Mouse (Mus musculus) monocyte, adult 2 months (primary cell): ENCODE results near the gene Hexim1.

Experiments
- DNase-seq, 2 experiments: peaks; one replicate each; pipeline ENCODE4 v3.0.0; 2022; ENCODE audit warnings: low spot score in 2 of 2, low read depth in 1 of 2

Hexim1 gene

DNA sequence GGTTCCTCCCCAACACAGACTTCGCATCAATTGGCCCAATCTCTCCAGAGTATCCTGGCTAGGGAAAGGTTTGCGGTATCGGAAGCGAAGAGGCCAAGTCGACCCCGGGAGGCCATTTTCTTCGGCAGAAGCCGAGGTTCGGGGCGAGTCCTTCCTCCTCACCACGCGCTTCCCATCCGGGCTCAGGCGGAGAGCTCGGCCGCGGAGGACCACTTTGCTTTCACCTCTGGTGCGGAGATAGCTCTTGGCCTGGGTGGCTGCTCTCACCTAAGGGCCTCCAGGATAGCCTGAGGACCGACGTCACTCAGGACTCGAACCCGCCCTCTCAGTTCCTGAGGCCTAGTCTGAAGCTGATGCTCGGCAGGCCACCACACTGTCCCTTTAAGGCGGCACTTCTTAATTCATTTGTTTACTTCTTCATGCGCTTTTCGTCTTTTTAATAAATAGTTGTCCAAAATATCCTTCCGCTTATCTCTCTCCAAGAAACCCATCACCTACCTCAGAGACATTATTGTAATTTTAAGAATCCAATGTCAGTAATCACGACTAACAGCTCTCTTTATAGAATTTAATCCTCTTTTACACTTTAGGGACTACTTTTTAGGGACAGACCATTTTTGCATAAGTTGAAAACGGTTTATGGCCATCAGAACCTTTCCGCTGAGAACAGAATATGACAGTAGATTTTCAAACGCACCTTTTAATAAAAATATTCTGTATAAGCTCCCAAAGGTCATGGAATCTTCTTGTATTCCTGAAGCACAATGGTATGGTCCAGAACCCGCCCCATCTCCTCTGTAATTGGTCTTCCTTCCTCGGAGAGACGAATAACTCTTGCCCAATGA is 646 bp upstream of the Hexim1 start:
- DNase-seq, result peak in 1 of 2 experiments; percentile 79

DNA sequence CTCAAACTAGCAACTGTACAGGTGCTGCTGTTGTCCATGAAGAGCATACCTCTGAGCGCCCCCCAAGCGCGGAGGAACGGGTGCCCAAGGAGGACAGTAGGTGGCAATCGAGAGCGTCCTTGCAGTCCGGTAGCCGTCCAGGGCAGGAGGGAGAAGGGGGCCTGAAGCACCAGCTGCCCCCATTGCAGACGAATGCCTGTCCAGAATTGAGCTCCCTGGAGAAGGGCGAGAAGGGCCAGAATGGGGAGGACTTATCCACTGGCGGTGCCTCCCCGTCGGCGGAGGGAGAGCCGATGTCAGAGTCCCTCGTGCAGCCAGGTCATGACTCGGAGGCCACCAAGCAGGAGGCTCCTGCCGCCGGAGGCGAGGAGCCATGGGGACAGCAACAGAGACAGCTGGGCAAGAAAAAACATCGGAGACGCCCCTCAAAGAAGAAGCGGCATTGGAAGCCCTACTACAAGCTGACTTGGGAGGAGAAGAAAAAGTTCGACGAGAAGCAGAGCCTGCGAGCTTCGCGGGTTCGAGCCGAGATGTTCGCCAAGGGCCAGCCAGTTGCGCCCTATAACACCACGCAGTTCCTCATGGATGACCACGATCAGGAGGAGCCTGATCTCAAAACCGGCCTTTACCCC is 1.0 kb downstream of the Hexim1 start:
- DNase-seq, result peak in 1 of 2 experiments; percentile 60

DNA sequence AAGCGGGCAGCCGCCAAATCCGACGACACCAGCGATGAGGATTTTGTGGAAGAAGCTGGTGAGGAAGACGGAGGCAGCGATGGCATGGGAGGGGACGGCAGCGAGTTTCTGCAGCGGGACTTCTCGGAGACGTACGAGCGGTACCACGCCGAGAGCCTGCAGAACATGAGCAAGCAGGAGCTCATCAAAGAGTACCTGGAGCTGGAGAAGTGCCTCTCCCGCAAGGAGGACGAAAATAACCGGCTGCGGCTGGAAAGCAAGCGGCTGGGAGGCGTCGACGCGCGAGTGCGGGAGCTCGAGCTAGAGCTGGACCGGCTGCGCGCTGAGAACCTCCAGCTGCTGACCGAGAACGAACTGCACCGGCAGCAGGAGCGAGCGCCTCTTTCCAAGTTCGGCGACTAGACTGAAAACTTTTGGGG is 1.6 kb downstream of the Hexim1 start:
- no peak for DNase-seq

DNA sequence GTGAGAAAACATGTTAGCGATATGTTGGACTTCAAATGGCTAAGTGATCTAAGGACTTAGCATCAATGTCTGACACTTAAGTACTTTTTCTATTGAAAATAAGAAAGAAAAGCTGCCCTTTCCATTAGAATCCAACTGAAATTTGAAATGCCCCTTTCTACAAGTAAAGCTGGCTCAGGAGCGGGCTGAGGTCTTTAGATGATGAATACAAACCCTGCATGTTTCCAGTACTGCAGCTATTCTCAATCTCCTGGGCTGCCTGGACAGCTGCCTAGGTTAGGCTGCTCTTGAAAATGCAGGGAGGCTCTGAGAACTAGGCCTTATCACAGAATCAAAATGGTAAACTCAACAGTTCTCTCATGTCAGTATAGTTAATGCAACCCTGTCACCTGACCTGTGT is 2.8 kb downstream of the Hexim1 start:
- no peak for DNase-seq

DNA sequence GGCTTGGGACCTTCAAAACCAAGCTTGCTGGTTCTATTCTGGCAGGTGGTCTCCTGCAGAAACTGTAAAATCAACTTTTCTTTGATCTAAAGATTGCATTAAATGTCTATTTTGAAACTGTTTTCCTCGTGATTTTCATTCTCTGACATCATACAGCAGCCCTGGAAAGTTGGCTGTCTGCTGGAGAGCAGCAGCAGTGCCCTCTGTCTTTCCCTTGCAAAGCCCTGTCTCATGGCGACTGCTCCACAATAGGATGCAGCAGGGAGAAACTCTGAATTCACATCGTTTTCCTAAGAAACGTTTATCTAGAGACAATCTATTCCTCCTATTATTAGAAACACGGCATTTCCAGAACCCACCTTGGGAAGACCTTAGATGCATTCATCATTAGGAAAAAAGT is 3.6 kb downstream of the Hexim1 start:
- DNase-seq, result no peak

DNA sequence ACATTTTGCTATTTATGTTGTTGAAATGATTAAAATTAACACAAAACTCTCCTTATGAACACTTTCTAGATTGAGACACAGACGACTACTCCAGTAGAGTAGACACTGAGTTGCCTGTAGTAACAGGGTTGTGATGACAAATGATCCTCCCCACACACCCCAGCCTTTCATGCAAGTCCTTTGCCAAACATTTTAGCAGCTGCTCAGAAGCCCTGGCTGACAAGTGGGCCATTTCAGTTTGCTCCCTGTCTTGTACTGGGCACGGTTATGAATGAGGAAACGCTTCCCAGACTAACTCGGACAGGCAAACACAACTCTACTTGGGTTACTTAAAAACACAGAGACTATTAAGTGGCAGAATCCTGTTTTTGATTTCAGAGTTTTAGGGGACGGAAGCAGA is 4.3 kb downstream of the Hexim1 start:
- no peak for DNase-seq

DNA sequence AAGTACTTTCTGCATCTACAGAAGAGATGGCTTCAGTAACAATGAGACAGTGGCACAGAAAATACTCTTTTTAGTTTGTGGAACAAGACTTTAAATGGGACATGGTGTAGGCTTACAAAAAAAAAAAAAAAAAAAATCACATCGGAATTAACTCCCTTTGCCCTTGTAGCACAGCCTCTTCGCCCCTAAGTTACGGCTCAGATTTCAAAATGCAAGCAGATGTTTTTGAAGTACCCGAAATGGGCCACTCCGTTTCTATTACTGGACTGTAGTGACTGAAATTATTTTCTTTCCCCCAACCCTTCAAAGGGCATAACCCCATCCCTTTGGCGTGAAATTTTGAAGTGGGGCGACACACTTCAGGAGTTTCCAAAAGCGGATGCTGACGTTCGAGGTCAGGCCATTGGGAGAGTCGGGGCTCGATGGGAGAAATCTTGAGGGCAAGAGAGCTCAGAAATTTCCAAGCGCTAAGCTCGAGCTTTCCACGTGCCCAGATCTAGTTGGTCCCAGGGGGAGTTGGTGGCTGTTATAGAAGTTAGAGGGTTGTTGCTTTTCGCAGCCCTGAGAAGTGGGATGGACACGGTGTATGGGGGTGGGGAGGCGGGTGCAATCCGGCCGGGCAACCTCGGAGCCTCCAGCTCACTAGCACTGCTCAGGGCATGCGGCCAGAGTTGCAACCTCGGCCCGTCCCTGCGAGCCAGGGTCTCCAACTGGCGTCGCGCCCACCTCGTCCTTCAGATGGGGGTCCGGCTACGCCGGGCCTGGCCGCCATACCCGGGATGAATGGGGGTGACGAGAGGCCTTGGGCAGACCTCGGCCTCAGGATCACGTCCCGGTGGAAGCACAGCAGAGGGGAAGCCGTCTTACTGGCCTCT is 15.9 kb downstream of the Hexim1 start, which contains the start of gene Hexim2:
Gene Hexim2, plus strand, starts transcription at position 729 of the 875 bp plus-strand sequence.
- peak in 1 of 2 experiments; percentile 18 for DNase-seq

DNA sequence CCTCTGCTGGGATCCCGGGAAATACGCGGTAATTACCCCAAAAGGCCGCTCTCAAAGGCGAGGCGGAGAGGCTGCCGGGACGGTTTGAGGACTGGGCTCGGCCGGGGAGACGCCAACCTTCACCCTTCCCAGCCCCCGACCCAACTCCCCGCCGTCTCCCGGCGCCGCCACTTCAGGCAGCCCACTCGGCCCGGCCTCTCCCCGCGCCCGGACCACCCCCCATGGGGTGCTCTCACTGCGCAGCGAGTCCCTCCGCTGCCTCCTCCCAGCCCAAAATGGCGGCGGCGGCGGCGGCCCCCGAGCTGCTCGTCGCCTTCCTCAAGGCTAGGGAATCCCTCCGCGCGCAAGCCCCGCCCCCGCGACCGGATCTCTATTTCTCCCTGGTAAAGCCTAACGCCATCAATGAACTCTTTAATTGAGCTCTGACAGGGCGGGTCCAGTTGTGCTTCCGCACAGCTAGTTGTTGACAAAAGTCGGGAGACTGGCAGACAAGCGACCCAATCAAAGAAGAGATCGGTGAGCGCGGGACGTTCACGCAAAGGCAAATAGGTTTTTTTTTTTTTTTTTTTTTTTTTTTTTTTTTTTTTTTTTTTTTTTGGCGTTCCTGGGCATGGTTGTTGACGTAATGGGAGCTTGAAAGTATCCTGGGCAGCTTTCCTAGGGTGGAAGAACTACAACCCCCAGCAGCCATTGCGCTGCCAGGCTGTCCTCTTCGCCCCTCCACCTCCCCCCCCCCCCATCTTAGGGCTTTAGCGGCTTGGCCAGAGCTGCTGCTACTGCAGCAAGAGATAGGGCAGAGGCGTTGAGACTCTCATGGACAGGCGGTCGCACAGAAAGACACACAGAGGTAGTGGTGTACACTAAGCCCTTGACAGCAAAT is 16.8 kb downstream of the Hexim1 start:
- peak; percentile 99 for DNase-seq

DNA sequence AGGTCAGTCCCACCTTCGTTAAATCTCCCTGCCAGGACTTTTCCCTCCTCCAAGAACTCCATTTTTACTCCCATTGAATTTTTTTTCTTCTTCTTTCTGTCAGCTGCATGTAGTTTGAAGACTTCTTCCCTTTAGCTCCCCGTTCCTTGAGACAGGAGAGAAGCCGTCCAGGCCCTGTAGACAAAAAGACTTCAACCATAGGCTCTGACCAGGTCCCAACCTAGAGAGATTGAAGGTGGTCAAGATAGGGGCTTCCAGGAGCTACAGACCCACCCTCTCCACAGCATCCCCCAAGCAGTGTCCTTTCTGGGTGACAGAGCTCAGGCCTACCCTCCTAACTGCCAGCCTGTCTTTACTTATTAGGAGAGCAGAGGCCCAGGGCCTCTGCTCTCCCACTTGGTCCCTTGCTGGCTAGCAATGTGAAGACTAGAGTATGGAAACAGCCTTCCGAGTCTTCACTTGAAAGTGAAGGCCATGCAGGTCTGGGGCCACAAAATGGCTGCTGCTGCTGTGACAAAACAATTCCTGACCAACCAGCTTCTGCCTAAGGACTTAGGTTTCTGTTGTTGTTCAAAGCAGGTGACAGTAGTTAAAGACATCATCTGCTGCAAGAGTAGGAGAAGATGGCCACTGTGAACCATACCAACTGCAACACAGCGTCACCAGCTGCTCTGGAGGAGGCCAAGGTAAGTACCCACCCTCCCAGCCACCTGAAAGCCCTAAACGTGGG is 17.6 kb downstream of the Hexim1 start:
- no peak for DNase-seq

DNA sequence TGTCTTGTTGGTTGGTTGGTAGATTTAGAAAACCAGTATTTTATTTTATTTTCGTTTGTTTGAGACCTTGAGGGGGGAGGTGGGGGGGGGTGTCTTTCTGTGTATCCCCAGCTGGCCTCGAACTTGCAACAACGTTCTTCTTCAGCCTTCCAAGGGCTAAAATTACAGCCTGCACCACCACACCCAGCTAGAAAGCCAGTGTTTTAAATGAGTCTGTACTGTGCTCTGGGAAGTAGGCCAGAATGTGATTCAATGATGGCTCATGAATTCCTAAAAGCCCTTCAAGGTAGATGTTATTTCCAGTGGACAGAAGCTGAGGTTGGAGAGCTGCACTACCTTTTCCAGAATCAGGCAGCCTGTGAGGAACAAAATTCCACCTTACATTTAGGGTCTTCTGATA is 18.2 kb downstream of the Hexim1 start:
- DNase-seq, result no peak

DNA sequence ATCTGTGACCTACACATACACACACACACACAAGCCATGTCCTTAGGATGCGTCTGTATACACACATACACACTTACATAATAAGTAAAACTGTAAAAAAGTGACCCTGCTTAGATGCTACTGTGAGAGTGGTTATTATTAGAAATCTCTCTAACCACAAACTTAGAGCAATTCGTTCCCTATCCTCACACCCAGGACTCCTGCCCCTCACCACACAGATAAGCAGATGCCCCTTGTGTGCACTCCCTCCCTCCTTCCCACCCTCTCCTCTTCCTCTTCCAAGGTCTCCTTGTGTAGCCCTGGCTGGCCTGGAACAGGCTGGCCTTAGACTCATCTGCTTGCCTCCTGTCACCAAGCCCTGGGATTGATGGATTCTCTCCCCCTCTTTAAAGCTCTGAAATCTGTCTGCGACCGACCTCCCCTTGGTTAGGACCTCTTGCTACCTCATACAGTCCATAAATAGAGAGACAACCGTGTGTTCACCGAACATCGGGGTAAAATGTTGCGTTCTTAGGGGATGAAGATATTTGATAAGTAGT is 20.1 kb downstream of the Hexim1 start:
- DNase-seq, result no peak

DNA sequence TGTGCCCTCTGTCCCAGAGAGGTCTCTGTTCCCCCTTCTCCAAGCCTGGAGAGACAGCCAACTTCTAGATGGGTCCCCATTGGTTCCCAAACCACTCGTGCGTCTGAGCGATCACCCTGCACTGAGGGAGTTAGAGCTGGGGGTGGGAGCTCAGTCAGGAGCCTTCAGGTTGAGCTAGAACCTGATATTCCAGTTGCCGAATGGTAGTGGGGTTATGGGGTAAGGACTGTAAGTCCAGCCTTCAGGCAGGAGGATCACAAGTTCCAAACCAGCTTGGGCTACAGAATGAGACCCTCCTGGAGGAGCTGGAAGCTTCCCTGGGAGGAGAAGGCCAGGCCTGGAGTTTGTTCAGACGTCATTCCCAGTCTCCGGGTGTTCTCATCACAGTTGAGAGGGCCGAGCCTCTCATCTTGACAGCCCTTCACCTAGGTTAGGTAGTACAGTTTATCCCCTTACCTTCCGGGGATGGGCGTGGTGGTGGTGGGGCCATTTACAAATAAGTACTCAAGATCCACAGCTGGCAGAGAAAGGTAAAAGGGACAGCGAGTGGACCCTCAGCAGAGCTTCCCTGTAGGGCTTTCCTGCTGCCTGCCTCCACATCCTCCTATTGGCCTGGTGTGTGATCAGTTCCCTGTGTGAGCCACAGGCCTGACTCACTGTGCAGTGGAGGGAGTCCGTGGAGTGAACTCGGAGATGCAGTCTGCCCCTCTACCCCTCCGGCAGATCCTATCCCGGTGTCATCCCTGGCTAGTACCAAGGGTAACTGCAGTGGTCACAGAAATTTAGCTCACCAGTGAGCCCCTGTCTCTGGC is 24.1 kb downstream of the Hexim1 start:
- DNase-seq, result no peak

DNA sequence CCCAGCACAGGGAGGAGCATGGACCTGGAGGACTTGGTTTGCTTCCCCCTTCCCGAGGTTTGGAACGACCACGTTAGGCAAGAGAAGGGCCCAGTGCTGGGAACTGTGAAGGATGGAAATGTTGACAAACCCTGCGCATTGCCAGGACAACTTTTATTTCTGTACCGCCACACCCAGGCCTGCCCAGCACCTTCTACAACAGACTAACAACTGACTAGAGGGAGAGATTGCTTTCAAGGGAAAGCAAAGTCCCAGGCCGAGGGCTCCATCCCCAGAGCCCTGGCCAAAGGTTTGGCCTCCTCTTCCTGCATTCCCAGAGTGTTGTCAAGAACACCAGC is 24.7 kb downstream of the Hexim1 start:
- DNase-seq, result no peak

DNA sequence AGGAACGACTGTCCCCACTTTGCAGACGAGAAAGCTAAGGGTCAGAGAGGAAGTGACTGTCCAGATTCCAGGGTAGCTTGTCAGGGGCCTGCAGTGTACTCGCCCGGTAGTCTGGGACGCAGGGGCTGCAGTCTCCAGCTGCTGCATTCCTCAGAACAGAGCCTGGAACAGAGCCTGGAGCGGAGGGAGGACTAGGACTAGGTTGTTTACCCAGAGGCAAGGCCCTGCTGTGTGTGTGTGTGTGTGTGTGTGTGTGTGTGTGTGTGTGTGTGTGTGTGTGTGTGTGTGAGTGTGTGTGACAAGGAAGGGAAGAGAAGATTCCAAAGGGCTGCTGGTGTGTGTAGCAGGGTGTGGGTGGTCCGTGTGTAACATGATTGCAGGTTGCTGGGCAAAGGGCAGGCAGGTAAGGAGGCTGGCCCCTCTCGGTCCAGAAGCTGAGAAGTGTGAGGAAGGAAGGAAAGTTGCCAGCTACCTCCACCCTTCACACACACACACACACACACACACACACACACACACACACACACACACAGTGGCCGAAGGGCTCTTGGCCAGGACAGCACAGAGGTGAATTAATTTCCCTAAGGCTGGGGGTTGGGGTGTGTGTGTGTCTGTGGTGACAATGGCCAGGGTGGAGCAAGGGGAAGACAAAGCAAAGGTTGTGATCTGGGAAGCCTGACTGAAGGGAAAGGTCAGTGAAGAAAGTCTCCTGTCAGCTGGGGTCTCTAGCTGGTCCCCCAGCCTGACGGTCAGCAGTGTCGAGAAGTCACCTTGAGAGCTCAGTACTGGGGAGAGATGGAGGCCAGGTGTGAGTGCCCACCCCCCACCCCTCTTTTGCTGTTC is 25.3 kb downstream of the Hexim1 start:
- DNase-seq, result no peak

DNA sequence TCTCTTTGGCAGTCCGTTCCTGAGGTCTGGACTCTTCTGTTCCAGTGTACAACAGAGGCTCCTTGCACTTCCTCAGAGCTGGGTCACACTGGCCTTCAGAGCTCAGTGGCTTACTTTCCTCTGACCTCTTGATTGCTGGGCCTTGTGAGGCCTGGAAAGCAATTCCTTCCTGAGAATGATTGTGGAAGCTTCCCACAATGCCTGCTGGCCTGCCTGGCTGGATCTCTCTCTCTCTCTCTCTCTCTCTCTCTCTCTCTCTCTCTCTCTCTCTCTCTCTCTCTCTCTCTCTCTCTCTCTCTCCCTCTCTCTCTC is 25.9 kb downstream of the Hexim1 start:
- DNase-seq, result no peak

DNA sequence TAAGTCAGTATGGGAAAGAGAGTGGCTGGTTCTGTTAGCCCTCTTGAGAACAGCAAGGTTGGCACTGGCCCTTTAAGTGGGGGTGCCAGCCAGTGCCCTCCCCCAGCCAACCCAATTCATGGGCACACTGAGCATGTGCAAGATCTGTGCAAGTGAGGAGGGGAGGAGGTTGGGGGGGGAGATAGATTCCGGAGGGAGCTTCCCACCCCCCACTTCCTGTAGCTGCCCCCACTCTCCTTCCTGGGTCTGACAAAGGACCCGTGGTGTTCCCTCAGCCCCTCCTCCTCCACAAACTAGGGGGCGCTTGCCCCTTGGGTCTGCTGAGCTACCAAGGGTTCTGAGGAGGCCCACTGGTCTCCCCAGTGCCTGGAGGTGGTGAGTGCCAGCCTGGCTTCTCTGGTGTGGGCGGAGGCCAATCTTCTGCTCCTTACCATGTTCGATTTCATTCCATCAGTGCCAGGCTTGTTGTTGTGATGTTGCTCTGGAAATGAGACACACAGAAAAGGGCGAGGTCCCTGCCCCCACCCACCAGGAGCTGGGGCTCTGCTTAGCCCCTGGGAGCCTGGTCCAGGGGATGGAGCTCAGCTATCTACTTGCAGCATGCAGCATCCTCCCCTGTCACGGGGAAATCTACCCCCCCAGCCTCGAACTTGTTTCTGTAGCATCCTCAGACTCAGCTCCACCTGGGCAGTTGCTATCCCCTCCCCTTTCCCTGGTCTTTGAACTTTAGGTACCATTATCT is 26.6 kb downstream of the Hexim1 start:
- no peak for DNase-seq
